Mouse (Mus musculus) liver, embryonic 16.5 days (tissue): ENCODE results near the gene Snx18. TPM values are rescaled to one million over a fixed set of nuclear protein-coding genes. Genes with fewer than 3 reads are reported as not detected.

Experiments
- ATAC-seq: fragments of 200-750 bp; cut with Nextera tagmentation; 2 replicates; pipeline ENCODE4 v1.8.0; 2017; ENCODE audit warnings: low read depth, mild to moderate bottlenecking, moderate number of reproducible peaks, moderate library complexity
- H3K27ac ChIP-seq: fragments of 300-500 bp; sonication (generic); 2 replicates; pipeline ENCODE4 v1.5.1; 2014; ENCODE audit warnings: mild to moderate bottlenecking, low read length
- H3K27me3 ChIP-seq: fragments of 300-500 bp; sonication (generic); 2 replicates; pipeline ENCODE4 v1.6.1; 2014; ENCODE audit warnings: low read depth, low read length, mixed read lengths; ENCODE audit not compliant: control insufficient read depth, insufficient read depth
- H3K36me3 ChIP-seq: fragments of 300-500 bp; sonication (generic); 2 replicates; pipeline ENCODE4 v1.6.1; 2014; ENCODE audit warnings: mild to moderate bottlenecking; ENCODE audit not compliant: control insufficient read depth, insufficient read depth
- H3K4me1 ChIP-seq: fragments of 300-500 bp; sonication (generic); 2 replicates; pipeline ENCODE4 v1.6.1; 2014; ENCODE audit warnings: low read depth, low read length, mixed read lengths; ENCODE audit not compliant: control insufficient read depth
- H3K4me2 ChIP-seq: fragments of 300-500 bp; sonication (generic); 2 replicates; pipeline ENCODE4 v1.6.1; 2014; ENCODE audit warnings: low read depth, low read length, mixed read lengths
- H3K4me3 ChIP-seq: fragments of 300-500 bp; sonication (generic); 2 replicates; pipeline ENCODE4 v1.5.1; 2014; ENCODE audit warnings: low read depth, mild to moderate bottlenecking, low read length
- H3K9ac ChIP-seq: fragments of 300-500 bp; sonication (generic); 2 replicates; pipeline ENCODE4 v1.6.1; 2014; ENCODE audit warnings: low read depth, low read length
- H3K9me3 ChIP-seq: fragments of 300-500 bp; sonication (generic); replicated peaks from 2 replicates; pipeline ENCODE4 v1.6.1; 2016; ENCODE audit warnings: low read length; ENCODE audit not compliant: control insufficient read depth
- WGBS: fragments of 180-500 bp; shearing (Covaris S2); extraction: QIAGEN DNeasy Blood & Tissue Kit; methylation state at CpG from one replicate; pipeline ENCODE4 v1.1.7; 2014; ENCODE audit not compliant: insufficient replicate concordance; 5-methylcytosine and 5-hydroxymethylcytosine counted together
- polyA plus RNA-seq: library from polyadenylated mRNA; unstranded; fragments of >200 nt; fragmentation: Nextera tagmentation; extraction: Ambion mirVana; gene quantifications from 2 replicates; pipeline ENCODE4 v1.2.1, GENCODE M21; 2015

Gene Snx18
- polyA plus RNA-seq, 1 experiment from 2014 or later = 4.7 TPM

DNA sequence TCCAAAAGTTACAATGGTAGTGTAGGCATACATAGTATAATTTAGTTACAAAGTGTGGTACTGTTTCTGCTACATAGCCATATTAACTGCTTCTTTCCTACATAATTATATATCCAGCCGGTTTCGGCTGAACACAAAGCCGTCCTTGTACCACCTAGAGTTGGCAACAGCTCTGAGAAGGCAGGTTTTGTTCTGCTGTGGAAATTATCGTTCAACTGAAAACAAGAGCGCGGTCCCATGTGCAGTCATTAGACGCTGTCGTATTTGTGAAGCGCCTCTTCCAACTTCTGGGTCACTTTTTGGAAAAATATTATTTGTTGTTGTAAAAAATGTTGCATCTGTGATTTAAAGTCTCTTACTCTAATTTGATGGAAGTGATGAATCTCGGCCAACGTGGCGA is 24.0 kb downstream of the Snx18 start:
- WGBS = 86% methylated on average over 12 of the region's 12 CpGs
- Histone ChIP-seq H3K36me3 (0 out of 2 replicates have a peak, but pooled peaks cover 2% of the 10 kb centered on the region), H3K27me3 (no peaks in the 10 kb centered on the region), H3K4me3 (no peak overlapping the region), H3K4me2 (no peak overlapping the region), H3K9me3 (no peaks in the 10 kb centered on the region), H3K27ac (no peak overlapping the region), H3K4me1 (peaks cover 10% of the 10 kb centered on the region), H3K9ac (no peak overlapping the region)
- ATAC-seq = no peak

- Histone ChIP-seq H3K9ac (no peak overlapping the region), H3K4me1 (peaks cover 8% of the 10 kb centered on the region), H3K36me3 (0 out of 2 replicates have a peak, but pooled peaks cover 2% of the 10 kb centered on the region), H3K9me3 (no peaks in the 10 kb centered on the region), H3K4me2 (no peak overlapping the region), H3K27ac (no peak overlapping the region), H3K4me3 (no peak overlapping the region), H3K27me3 (no peaks in the 10 kb centered on the region)
- WGBS = 79% methylated on average over 17 of the region's 17 CpGs
- no peak for ATAC-seq
Measured at GRCm38 (mm10) chr13:113593711-113594110, 24.7 kb downstream of the Snx18 start.

GRCm38 (mm10) chr13:113592703-113593200 is 25.6 kb downstream of the Snx18 start:
- H3K27me3 ChIP-seq = no peaks in the 10 kb centered on the region
- H3K9me3 ChIP-seq = no peaks in the 10 kb centered on the region
- no peak for ATAC-seq
- H3K27ac ChIP-seq = no peak overlapping the region
- 72% methylated on average over 13 of the region's 13 CpGs for WGBS
- H3K36me3 ChIP-seq = 0 out of 2 replicates have a peak, but pooled peaks cover 2% of the 10 kb centered on the region
- H3K4me2 ChIP-seq = no peak overlapping the region
- H3K4me1 ChIP-seq = peaks cover 5% of the 10 kb centered on the region; the same call in 1 of the 2 replicates
- H3K4me3 ChIP-seq = no peak overlapping the region
- no peak overlapping the region for H3K9ac ChIP-seq

DNA sequence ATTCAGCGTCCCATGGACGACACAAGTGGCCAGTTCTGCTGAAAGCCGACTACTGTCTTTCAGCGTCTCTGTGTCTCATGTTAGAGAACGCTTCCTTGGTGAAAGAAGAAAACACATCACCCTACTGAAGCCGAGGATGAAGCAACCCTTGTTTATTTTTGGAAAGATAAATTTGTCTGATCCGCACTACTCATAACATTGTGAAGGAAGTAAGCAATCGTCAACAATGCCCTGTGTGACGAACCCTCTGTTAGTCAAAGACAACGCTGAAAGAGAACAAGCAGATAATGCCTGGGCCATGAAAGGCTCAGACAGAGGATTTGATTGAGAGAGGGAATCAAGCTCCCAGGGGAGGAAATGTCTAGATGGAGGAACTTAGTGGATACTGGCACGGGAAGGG is 27.0 kb downstream of the Snx18 start:
- no peaks in the 10 kb centered on the region for H3K9me3 ChIP-seq
- no peak overlapping the region for H3K27ac ChIP-seq
- no peaks in the 10 kb centered on the region for H3K4me1 ChIP-seq
- no peaks in the 10 kb centered on the region for H3K27me3 ChIP-seq
- H3K9ac ChIP-seq = no peak overlapping the region
- ATAC-seq = no peak
- no peak overlapping the region for H3K4me2 ChIP-seq
- 73% methylated on average over 11 of the region's 11 CpGs for WGBS
- H3K4me3 ChIP-seq = no peak overlapping the region
- H3K36me3 ChIP-seq = 0 out of 2 replicates have a peak, but pooled peaks cover 2% of the 10 kb centered on the region

- no peak overlapping the region for H3K27ac ChIP-seq
- H3K36me3 ChIP-seq = 0 out of 2 replicates have a peak, but pooled peaks cover 2% of the 10 kb centered on the region
- no peaks in the 10 kb centered on the region for H3K9me3 ChIP-seq
- no peak overlapping the region for H3K4me2 ChIP-seq
- no peaks in the 10 kb centered on the region for H3K4me1 ChIP-seq
- no peak overlapping the region for H3K9ac ChIP-seq
- 71% methylated on average over 4 of the region's 4 CpGs for WGBS
- no peaks in the 10 kb centered on the region for H3K27me3 ChIP-seq
- ATAC-seq = no peak
- H3K4me3 ChIP-seq = no peak overlapping the region
Measured at GRCm38 (mm10) chr13:113590216-113590615, 28.1 kb downstream of the Snx18 start.

GRCm38 (mm10) chr13:113589499-113589898 is 28.9 kb downstream of the Snx18 start:
- WGBS = 35% methylated on average over 7 of the region's 7 CpGs
- no peaks in the 10 kb centered on the region for H3K4me1 ChIP-seq
- no peaks in the 10 kb centered on the region for H3K9me3 ChIP-seq
- H3K27me3 ChIP-seq = no peaks in the 10 kb centered on the region
- H3K9ac ChIP-seq = no peak overlapping the region
- H3K27ac ChIP-seq = no peak overlapping the region
- ATAC-seq = no peak
- H3K4me3 ChIP-seq = no peak overlapping the region
- H3K36me3 ChIP-seq = 0 out of 2 replicates have a peak, but pooled peaks cover 2% of the 10 kb centered on the region
- H3K4me2 ChIP-seq = no peak overlapping the region

GRCm38 (mm10) chr13:113587200-113587936 is 31.0 kb downstream of the Snx18 start:
- ATAC-seq = no peak
- no peak overlapping the region for H3K9ac ChIP-seq
- no peak overlapping the region for H3K4me2 ChIP-seq
- H3K4me3 ChIP-seq = no peak overlapping the region
- no peak overlapping the region for H3K27ac ChIP-seq
- no peaks in the 10 kb centered on the region for H3K27me3 ChIP-seq
- H3K9me3 ChIP-seq = no peaks in the 10 kb centered on the region
- no peaks in the 10 kb centered on the region for H3K4me1 ChIP-seq
- H3K36me3 ChIP-seq = no peaks in the 10 kb centered on the region
- WGBS = 41% methylated on average over 15 of the region's 15 CpGs

DNA sequence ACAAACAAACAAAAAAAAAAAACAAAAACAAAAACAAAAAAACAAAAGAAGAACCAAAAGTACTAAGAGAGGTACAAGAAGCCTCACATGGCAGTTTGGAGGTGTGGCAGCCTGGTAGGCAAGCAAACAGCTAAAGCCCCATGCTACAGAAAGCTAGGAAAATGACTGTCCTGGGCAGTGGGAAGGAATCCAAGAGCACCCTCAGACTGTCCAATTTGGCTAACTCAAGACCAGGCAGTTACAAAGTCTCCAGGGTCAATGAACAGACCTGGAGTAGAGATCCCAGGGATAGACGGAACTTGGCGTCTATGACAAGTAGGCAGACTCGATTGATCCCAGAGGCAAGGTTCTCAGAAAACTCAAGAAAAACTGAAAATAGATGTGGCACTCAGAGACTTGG is 32.8 kb downstream of the Snx18 start:
- no peak overlapping the region for H3K4me2 ChIP-seq
- no peaks in the 10 kb centered on the region for H3K36me3 ChIP-seq
- no peak overlapping the region for H3K4me3 ChIP-seq
- H3K4me1 ChIP-seq = no peaks in the 10 kb centered on the region
- H3K9ac ChIP-seq = no peak overlapping the region
- ATAC-seq = no peak
- 79% methylated on average over 3 of the region's 3 CpGs for WGBS
- H3K27me3 ChIP-seq = no peaks in the 10 kb centered on the region
- H3K27ac ChIP-seq = no peak overlapping the region
- H3K9me3 ChIP-seq = no peaks in the 10 kb centered on the region

- H3K9me3 ChIP-seq = no peaks in the 10 kb centered on the region
- no peak overlapping the region for H3K9ac ChIP-seq
- H3K27me3 ChIP-seq = no peaks in the 10 kb centered on the region
- H3K27ac ChIP-seq = no peak overlapping the region
- no peak overlapping the region for H3K4me2 ChIP-seq
- 60% methylated on average over 6 of the region's 6 CpGs for WGBS
- H3K4me3 ChIP-seq = no peak overlapping the region
- H3K4me1 ChIP-seq = no peaks in the 10 kb centered on the region
- H3K36me3 ChIP-seq = no peaks in the 10 kb centered on the region
- no peak for ATAC-seq
Measured at GRCm38 (mm10) chr13:113584431-113584830, 33.9 kb downstream of the Snx18 start.
